Mouse (Mus musculus): Measurements from ENCODE around the gene Sox13.

Gene Sox13

GRCm38 (mm10) chr1:133424547-133425140, 467 bp upstream of the Sox13 start:
- DNase-seq, result no peak

GRCm38 (mm10) chr1:133423166-133423542, 1.0 kb downstream of the Sox13 start:
- peak in 1 of 2 experiments; percentile 23 for DNase-seq

- peak; percentile 34 to 51 for DNase-seq
Observed at GRCm38 (mm10) chr1:133422615-133423161, 1.5 kb downstream of the Sox13 start.

- no peak for DNase-seq
Observed at GRCm38 (mm10) chr1:133421975-133422570, 2.1 kb downstream of the Sox13 start.

GRCm38 (mm10) chr1:133421061-133421460, 3.1 kb downstream of the Sox13 start:
- no peak for DNase-seq

- no peak for DNase-seq
Observed at GRCm38 (mm10) chr1:133420491-133420890, 3.7 kb downstream of the Sox13 start.

- DNase-seq, result no peak
Observed at GRCm38 (mm10) chr1:133419178-133419834, 4.9 kb downstream of the Sox13 start.

GRCm38 (mm10) chr1:133418164-133418800, 5.9 kb downstream of the Sox13 start:
- DNase-seq, result peak in 1 of 2 experiments; percentile 41

- no peak for DNase-seq
Observed at GRCm38 (mm10) chr1:133417539-133417938, 6.6 kb downstream of the Sox13 start.

- DNase-seq, result no peak
Observed at GRCm38 (mm10) chr1:133417113-133417512, 7.1 kb downstream of the Sox13 start.

GRCm38 (mm10) chr1:133416472-133416871, 7.7 kb downstream of the Sox13 start:
- DNase-seq, result no peak

GRCm38 (mm10) chr1:133415505-133415904, 8.7 kb downstream of the Sox13 start:
- no peak for DNase-seq

GRCm38 (mm10) chr1:133415086-133415485, 9.1 kb downstream of the Sox13 start:
- DNase-seq, result peak; percentile 38 to 52

- no peak for DNase-seq
Observed at GRCm38 (mm10) chr1:133412941-133413340, 11.2 kb downstream of the Sox13 start.

GRCm38 (mm10) chr1:133411506-133412147, 12.6 kb downstream of the Sox13 start:
- no peak for DNase-seq

- DNase-seq, result no peak
Observed at GRCm38 (mm10) chr1:133409786-133410185, 14.4 kb downstream of the Sox13 start.

GRCm38 (mm10) chr1:133408880-133409516, 15.2 kb downstream of the Sox13 start:
- DNase-seq, result no peak

GRCm38 (mm10) chr1:133408321-133408720, 15.9 kb downstream of the Sox13 start:
- DNase-seq, result no peak

GRCm38 (mm10) chr1:133407436-133407835, 16.7 kb downstream of the Sox13 start:
- no peak for DNase-seq

GRCm38 (mm10) chr1:133406614-133407013, 17.6 kb downstream of the Sox13 start:
- DNase-seq, result no peak

GRCm38 (mm10) chr1:133404005-133404404, 20.2 kb downstream of the Sox13 start:
- DNase-seq, result no peak

- no peak for DNase-seq
Observed at GRCm38 (mm10) chr1:133400014-133400725, 24.0 kb downstream of the Sox13 start.

All from cerebellum, postnatal 10 days (tissue).